Mouse (Mus musculus) liver, postnatal 0 days (tissue): ENCODE data around the gene Slc3a2. TPM values are rescaled to one million over a fixed set of nuclear protein-coding genes. Genes with fewer than 3 reads are reported as not detected.
A peak's percentile ranks its signal among the peaks of the same experiment; 100 is the strongest.

Source experiments
- ATAC-seq: fragments of 200-750 bp; cut with Nextera tagmentation; 2 replicates; pipeline ENCODE4 v1.8.0; 2017; ENCODE audit warnings: mild to moderate bottlenecking, moderate library complexity
- DNase-seq: peaks from one replicate; pipeline ENCODE4 v3.0.0-alpha.2; 2016
- H3K27ac ChIP-seq: fragments of 300-500 bp; sonication (generic); 2 replicates; pipeline ENCODE4 v1.5.1; 2014; ENCODE audit warnings: antibody characterized with exemption, moderate library complexity, mild to moderate bottlenecking, low read depth
- H3K27me3 ChIP-seq: fragments of 300-500 bp; sonication (generic); 2 replicates; pipeline ENCODE4 v1.6.1; 2014; ENCODE audit warnings: low read length, control low read depth, mixed read lengths; ENCODE audit not compliant: insufficient read depth
- H3K36me3 ChIP-seq: fragments of 300-500 bp; sonication (generic); replicated peaks from 2 replicates; pipeline ENCODE4 v1.6.1; 2014; ENCODE audit warnings: mild to moderate bottlenecking, control low read depth, low read length, moderate library complexity, mixed read lengths; ENCODE audit not compliant: insufficient read depth
- H3K4me1 ChIP-seq: fragments of 300-500 bp; sonication (generic); 2 replicates; pipeline ENCODE4 v1.6.1; 2014; ENCODE audit warnings: antibody characterized with exemption, mild to moderate bottlenecking, control low read depth; ENCODE audit not compliant: insufficient read depth
- H3K4me2 ChIP-seq: fragments of 300-500 bp; sonication (generic); 2 replicates; pipeline ENCODE4 v1.6.1; 2014; ENCODE audit warnings: low read depth, mild to moderate bottlenecking, low read length, moderate library complexity, mixed read lengths
- H3K4me3 ChIP-seq: fragments of 300-500 bp; sonication (generic); 2 replicates; pipeline ENCODE4 v1.5.1; 2014; ENCODE audit warnings: low read depth, low read length
- H3K9ac ChIP-seq: fragments of 300-500 bp; sonication (generic); replicated peaks from 2 replicates; pipeline ENCODE4 v1.6.1; 2014; ENCODE audit warnings: mild to moderate bottlenecking, moderate library complexity
- H3K9me3 ChIP-seq: fragments of 300-500 bp; sonication (generic); 2 replicates; pipeline ENCODE4 v1.6.1; 2016; ENCODE audit warnings: mild to moderate bottlenecking, control low read depth, low read length, mixed read lengths
- CTCF ChIP-seq: sonication (generic); IDR thresholded peaks from 2 replicates; pipeline ENCODE4 v1.5.1; 2016; ENCODE audit warnings: antibody characterized with exemption, low read depth
- EP300 ChIP-seq: IDR thresholded peaks from 2 replicates; pipeline ENCODE4 v1.6.1; 2016; ENCODE audit warnings: antibody characterized with exemption, low read depth, mild to moderate bottlenecking
- WGBS: fragments of 180-500 bp; shearing (Covaris S2); extraction: QIAGEN DNeasy Blood & Tissue Kit; methylation state at CpG from one replicate; pipeline ENCODE4 v1.1.7; 2014; ENCODE audit not compliant: insufficient replicate concordance; 5-methylcytosine and 5-hydroxymethylcytosine counted together
- microRNA-seq: library from miRNA; unstranded; fragments of <30 nt; microRNA quantifications from one replicate; pipeline ENCODE4, GENCODE M21; 2016
- polyA plus RNA-seq: library from polyadenylated mRNA; unstranded; fragments of >200 nt; fragmentation: Nextera tagmentation; extraction: Ambion mirVana; gene quantifications from 2 replicates; pipeline ENCODE4 v1.2.1, GENCODE M21; 2015

The Slc3a2 gene
- polyA plus RNA-seq, 1 experiment from 2014 or later, result 68.0 TPM

- Histone ChIP-seq H3K9me3 (no peaks in the 10 kb centered on the region), H3K27me3 (no peaks in the 10 kb centered on the region), H3K36me3 (no peaks in the 10 kb centered on the region), H3K4me3 (peak overlapping the region; percentile 42), H3K9ac (no peak overlapping the region), H3K4me2 (peak overlapping the region; percentile 76), H3K4me1 (peaks cover 17% of the 10 kb centered on the region), H3K27ac (no peak overlapping the region)
- DNase-seq (peak; percentile 74), ATAC-seq (peak; percentile 60; the same call in 1 of the 2 replicates)
- 4% methylated on average over 11 of the region's 11 CpGs for WGBS
- peak; percentile 75 for TF ChIP-seq CTCF
- TF ChIP-seq EP300, result no peak
Observed at GRCm38 (mm10) chr19:8662337-8662736, 60.8 kb downstream of the Slc3a2 start.

GRCm38 (mm10) chr19:8661821-8662307 is 61.3 kb downstream of the Slc3a2 start:
- H3K27ac ChIP-seq, result no peak overlapping the region
- H3K4me3 ChIP-seq, result peak overlapping the region; percentile 42
- H3K4me2 ChIP-seq, result peak overlapping the region; percentile 76
- no peak overlapping the region for H3K9ac ChIP-seq
- TF ChIP-seq EP300 (no peak), CTCF (no peak)
- H3K9me3 ChIP-seq, result no peaks in the 10 kb centered on the region
- peaks cover 17% of the 10 kb centered on the region for H3K4me1 ChIP-seq
- DNase-seq (no peak), ATAC-seq (peak; percentile 20; the same call in 1 of the 2 replicates)
- 2% methylated on average over 35 of the region's 35 CpGs for WGBS
- H3K36me3 ChIP-seq, result no peaks in the 10 kb centered on the region
- no peaks in the 10 kb centered on the region for H3K27me3 ChIP-seq

Small RNA genes within 50 kb of the gene (microRNA-seq; reads per million reads assigned to microRNA genes)
- not detected for gene Mir6992

Other genes starting within 250 kb of the Slc3a2 start
- gene Slc22a8, start 132.1 kb downstream of the Slc3a2 start, polyA plus RNA-seq, result 0.27 TPM in 2 replicates
- gene Slc22a6, start 105.3 kb downstream of the Slc3a2 start, polyA plus RNA-seq, result not detected in 2 replicates
- not detected in 2 replicates for gene Chrm1, start 59.6 kb downstream of the Slc3a2 start, polyA plus RNA-seq
- gene Wdr74, start 12.5 kb upstream of the Slc3a2 start, polyA plus RNA-seq, result 36.0 and 36.8 TPM in 2 replicates
- 0.31 and 0.43 TPM in 2 replicates for gene 1700092M07Rik, start 17.3 kb upstream of the Slc3a2 start, polyA plus RNA-seq
- gene Stx5a, start 18.0 kb upstream of the Slc3a2 start, polyA plus RNA-seq, result 36.3 and 37.5 TPM in 2 replicates
- 47.9 and 49.9 TPM in 2 replicates for gene Nxf1, start 33.7 kb upstream of the Slc3a2 start, polyA plus RNA-seq
- 56.0 and 59.1 TPM in 2 replicates for gene Tmem223, start 47.6 kb upstream of the Slc3a2 start, polyA plus RNA-seq
- 76.3 and 80.3 TPM in 2 replicates for gene Tmem179b, start 51.1 kb upstream of the Slc3a2 start, polyA plus RNA-seq
- 6.6 and 7.9 TPM in 2 replicates for gene Taf6l, start 63.0 kb upstream of the Slc3a2 start, polyA plus RNA-seq
- gene Polr2g, start 75.2 kb upstream of the Slc3a2 start, polyA plus RNA-seq, result 61.7 and 63.3 TPM in 2 replicates
- gene Zbtb3, start 79.2 kb upstream of the Slc3a2 start, polyA plus RNA-seq, result 0.82 and 0.91 TPM in 2 replicates
- 9.8 and 12.5 TPM in 2 replicates for gene Ttc9c, start 96.0 kb upstream of the Slc3a2 start, polyA plus RNA-seq
- 2.1 and 2.3 TPM in 2 replicates for gene Hnrnpul2, start 96.6 kb upstream of the Slc3a2 start, polyA plus RNA-seq
- not detected in 2 replicates for gene AC129217.1, start 106.4 kb upstream of the Slc3a2 start, polyA plus RNA-seq
- gene Bscl2, start 114.1 kb upstream of the Slc3a2 start, polyA plus RNA-seq, result 30.5 and 32.7 TPM in 2 replicates
- gene Gng3, start 115.8 kb upstream of the Slc3a2 start, polyA plus RNA-seq, result 0.08 and 0.23 TPM in 2 replicates
- 0.24 and 0.26 TPM in 2 replicates for gene Lrrn4cl, start 127.4 kb upstream of the Slc3a2 start, polyA plus RNA-seq
- gene Ubxn1, start 148.1 kb upstream of the Slc3a2 start, polyA plus RNA-seq, result 147 TPM in 2 replicates
- 48.6 and 52.6 TPM in 2 replicates for gene Uqcc3, start 157.6 kb upstream of the Slc3a2 start, polyA plus RNA-seq
- 27.5 and 31.3 TPM in 2 replicates for gene Lbhd1, start 160.4 kb upstream of the Slc3a2 start, polyA plus RNA-seq
- gene Gm49403, start 160.6 kb upstream of the Slc3a2 start, polyA plus RNA-seq, result not detected in 2 replicates
- 30.5 and 32.5 TPM in 2 replicates for gene 1810009A15Rik, start 165.5 kb upstream of the Slc3a2 start, polyA plus RNA-seq
- gene Gm49416, start 165.6 kb upstream of the Slc3a2 start, polyA plus RNA-seq, result not detected in 2 replicates
- gene Ints5, start 169.6 kb upstream of the Slc3a2 start, polyA plus RNA-seq, result 11.4 and 12.1 TPM in 2 replicates
- gene Ganab, start 174.7 kb upstream of the Slc3a2 start, polyA plus RNA-seq, result 29.4 and 32.4 TPM in 2 replicates
- 20.2 and 22.3 TPM in 2 replicates for gene B3gat3, start 197.0 kb upstream of the Slc3a2 start, polyA plus RNA-seq
- gene Rom1, start 206.0 kb upstream of the Slc3a2 start, polyA plus RNA-seq, result 2.0 and 2.5 TPM in 2 replicates
- 8.0 and 9.5 TPM in 2 replicates for gene Eml3, start 206.2 kb upstream of the Slc3a2 start, polyA plus RNA-seq
- 43.0 and 45.7 TPM in 2 replicates for gene Mta2, start 218.5 kb upstream of the Slc3a2 start, polyA plus RNA-seq
- gene Tut1, start 230.5 kb upstream of the Slc3a2 start, polyA plus RNA-seq, result 9.0 and 10.7 TPM in 2 replicates
- 129 and 134 TPM in 2 replicates for gene Eef1g, start 243.7 kb upstream of the Slc3a2 start, polyA plus RNA-seq